Mouse (Mus musculus) urinary bladder, postnatal 10 days (tissue): Measurements from ENCODE around the gene Dusp1.

Experiments used
- DNase-seq: peaks from one replicate; pipeline ENCODE4 v3.0.0; 2022; ENCODE audit warnings: low spot score

The Dusp1 gene

GRCm38 (mm10) chr17:26560526-26561289 is 1.2 kb downstream of the Dusp1 start:
- no peak for DNase-seq

GRCm38 (mm10) chr17:26553033-26553432 is 8.9 kb downstream of the Dusp1 start:
- DNase-seq: no peak

DNA sequence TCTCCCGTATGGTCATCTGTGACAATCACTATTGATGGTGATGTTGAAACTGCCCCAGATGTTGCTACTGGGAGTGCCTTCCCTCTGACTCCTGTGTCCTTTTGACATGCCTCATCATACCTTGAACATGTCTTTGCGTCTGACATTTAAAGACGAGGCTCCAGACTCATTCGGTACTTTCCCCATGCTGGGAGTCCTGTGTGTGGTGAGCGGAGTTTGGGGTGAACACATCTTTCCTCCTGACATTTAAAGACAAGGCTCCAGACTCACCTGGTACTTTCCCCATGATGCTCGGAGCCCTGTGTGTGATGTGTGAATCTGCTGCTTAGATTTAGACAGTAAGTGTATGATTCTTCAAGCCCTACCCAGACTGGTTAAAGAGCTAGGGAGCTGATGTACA is 10.8 kb downstream of the Dusp1 start:
- DNase-seq: no peak

DNA sequence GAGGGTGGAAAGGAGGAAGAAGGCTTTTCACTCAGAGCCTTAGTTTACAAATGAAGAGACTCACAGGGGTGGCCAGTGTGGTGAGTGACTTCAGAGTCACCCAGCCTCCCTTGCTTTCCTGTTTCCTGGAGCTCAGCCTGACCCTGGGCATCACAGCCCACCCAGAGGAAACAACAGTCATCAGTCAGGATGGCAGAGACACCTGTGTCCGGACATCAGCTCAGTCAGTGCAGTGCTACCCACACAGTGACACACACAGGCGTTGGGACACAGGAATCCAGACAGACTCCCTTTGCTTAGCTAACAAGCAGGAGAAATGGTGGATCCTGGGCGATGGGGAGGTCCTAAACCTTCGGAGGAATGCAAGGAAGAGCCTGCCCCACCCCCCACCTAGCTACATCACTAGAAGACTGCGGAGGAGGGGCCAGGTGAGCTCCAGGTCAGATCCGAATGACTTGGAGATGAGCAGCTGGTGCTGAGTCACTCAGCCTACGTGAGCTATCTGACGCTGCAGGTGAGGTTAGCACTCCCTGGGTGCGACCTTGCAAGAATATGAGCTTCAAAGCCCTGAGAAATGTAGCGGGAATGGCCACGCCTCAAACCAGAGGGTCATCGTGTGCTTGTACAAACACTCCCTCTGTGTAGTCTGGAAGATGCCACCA is 12.6 kb downstream of the Dusp1 start:
- no peak for DNase-seq

DNA sequence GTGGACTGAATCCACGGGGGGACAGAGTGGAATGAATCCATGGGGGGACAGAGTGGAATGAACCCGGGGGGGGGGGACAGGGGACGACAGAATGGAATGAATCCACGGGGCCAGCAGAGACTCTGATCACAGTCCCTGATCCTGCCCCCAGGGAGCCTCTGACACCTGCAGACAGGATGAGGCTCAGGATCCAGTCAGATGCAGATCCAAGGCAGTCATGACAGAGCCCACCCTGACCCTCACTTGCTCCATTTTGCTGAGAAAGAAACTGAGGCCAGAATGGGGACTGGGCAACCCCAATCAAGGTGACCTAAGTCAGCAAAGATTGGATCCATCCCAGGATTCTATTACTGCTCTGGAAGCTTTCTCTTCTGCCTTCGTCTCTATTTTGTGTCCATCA is 13.4 kb downstream of the Dusp1 start:
- no peak for DNase-seq

GRCm38 (mm10) chr17:26547771-26548170 is 14.2 kb downstream of the Dusp1 start:
- DNase-seq: no peak

DNA sequence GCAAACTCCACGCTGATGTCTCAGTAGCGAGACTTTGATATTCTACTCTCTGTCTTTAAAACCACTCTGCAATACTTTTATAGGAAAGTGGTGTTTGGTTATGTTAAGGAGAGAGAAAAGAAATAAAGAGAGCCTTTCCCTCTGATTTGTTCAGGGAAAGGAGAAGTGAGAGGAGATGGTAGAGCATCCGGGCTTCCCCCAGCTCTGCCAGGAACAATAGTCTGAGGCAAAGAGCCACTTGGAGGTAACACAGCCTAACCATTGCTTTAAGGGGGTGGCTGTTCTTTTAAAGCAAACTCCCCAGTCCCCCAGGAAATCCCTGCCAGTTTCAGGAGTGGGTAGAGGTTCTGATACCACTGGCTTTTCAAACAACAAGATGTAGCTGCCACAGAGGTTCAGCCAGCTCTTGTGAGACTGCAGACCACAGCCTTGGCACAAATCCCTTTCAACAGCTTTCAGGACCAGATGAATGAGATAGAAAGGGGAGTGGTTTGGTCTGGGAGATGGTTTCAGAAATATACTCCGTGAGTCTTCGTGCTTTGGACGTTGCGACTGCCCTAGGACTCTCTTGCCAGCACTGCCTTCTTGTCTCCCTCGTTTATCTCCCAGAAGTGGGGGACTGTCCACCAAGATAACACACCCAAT is 17.5 kb downstream of the Dusp1 start:
- DNase-seq: no peak

GRCm38 (mm10) chr17:26540083-26540482 is 21.8 kb downstream of the Dusp1 start:
- no peak for DNase-seq

DNA sequence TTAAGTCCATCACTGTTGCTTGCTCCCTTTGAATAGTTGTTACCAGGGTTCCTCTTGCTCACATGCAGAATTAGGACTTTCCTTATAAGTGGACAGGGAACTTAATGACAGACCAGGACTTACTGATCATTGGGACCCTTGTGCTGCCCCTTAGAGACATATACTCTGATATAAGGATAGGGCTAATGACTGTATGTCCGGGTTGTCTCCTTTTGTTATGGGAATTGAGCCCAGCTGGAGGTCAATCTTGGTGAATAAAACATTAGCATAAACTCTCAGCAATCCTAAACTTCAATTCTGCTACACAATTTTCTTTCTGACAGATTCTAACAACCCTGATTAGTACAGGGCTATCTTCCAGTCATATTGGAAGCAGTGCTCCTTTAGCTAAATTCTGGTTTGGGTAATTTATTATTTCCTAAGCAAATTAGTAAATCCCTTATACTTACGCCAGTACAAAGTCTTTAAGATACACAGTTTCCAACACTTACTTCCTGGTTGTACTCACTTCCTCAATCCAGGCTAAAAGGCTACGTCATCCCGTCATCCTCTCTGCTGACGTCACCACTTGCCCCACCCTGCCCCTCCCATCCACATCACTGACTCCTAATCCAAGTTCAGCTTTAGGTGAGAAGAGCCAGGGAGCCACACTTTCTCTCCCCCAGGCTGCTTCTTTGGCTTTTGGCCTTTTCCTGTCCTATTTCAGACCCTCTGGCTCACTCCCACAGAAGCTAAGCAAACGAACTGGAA is 24.0 kb downstream of the Dusp1 start:
- no peak for DNase-seq

- DNase-seq: no peak
Observed at GRCm38 (mm10) chr17:26535251-26536136, 26.4 kb downstream of the Dusp1 start.

GRCm38 (mm10) chr17:26534695-26535094 is 27.2 kb downstream of the Dusp1 start:
- DNase-seq: no peak

GRCm38 (mm10) chr17:26533871-26534372 is 28.0 kb downstream of the Dusp1 start:
- no peak for DNase-seq

DNA sequence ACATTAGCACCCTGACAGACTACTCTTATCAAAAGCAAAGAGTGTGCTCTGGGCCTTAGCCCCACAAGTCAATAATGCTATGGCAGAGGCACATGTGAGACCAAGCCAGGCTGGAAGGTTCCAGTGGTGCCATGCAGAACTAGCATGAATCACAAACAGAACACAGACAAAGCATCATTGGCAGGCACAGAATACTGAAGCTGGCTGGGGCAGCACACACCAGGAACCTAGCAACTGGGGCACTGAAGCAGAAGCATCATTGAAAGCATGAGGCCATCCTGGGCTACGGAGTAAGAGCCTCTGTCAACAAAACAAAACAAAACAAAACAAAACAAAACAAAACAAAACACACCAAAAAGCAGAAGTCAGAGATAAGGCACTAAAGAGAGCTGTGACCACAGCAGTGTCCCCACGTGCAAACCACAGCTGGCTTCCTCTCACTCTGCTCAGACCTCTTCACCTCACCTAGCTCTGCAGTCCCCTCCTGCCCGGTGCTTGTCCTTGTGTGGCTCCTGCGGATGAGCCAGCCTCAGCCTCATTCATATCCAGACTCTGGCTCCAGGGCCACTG is 29.4 kb downstream of the Dusp1 start:
- no peak for DNase-seq

DNA sequence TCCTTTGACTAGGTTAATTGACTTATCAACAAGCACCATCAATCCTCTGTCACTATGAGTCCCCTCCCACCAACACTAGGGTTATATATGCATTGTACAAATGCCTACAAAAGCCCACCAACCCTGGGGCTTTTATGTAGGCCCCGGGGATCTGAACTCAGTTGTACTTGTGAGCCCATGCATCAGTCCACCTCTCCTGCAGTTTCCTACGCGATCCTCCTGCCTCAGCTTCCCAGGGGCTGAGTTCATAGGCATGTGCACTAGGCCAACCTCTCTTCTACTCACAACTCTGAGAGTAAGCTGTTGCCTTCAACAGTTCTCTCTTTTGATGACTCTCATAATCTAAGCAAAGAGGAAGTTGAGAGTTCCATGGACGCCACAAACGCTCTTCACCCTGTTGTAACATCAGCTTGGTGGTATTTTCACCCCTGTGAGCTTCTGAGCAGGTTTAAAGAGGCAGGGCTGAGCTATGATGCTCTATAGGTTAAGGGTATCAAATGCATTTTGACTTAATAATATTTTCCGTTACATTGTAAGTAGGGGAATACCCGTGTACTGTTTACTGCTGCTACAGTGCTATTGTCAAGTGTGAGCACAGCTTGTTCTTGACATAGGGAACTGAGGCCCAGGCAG is 30.4 kb downstream of the Dusp1 start:
- DNase-seq: no peak

DNA sequence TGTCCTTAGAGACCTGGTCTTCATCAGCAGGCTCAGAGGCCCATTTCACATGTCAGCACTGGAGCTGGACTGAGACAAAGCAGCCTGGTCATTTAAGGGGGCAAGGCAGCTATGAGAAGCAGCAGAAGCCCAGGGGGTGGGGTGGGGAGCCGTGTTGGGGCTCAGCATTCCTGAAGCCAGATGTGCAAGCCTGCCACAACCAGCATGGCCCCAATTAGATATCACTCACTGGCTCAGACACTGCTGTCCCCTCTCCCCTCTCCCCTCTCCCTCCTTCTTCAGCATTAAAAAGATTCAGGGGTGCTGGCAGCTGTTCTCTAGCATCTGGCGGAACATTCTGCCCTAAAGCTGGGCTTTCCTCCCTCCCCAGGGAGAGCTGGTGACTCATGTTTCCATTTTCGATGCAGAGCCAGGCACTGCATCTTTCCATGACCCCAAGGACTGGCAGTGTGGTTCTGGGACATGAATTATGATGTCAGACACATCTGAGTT is 31.3 kb downstream of the Dusp1 start:
- no peak for DNase-seq

DNA sequence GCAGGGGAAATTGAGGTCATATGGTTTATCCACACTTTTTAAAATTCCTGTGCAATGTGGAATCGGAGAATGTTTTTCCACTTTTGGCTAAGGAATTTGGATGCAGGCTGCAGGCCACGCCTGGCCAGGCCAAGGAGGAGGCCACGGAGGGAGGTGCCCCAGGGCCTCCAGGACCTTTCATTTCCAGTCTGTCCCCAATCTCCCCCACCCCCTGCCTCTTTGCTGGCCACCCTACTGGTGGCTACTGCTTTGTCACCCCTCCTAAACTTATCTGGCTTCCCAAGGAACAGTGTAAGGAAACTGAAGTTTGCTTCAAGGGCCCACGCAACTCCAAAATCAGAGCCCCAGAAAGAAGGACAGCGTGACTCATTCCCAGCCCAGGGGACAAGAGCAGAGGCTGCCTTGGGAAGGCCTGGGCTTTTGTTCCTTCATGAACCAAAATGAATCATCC is 32.1 kb downstream of the Dusp1 start:
- DNase-seq: no peak

- no peak for DNase-seq
Observed at GRCm38 (mm10) chr17:26528751-26529150, 33.2 kb downstream of the Dusp1 start.

DNA sequence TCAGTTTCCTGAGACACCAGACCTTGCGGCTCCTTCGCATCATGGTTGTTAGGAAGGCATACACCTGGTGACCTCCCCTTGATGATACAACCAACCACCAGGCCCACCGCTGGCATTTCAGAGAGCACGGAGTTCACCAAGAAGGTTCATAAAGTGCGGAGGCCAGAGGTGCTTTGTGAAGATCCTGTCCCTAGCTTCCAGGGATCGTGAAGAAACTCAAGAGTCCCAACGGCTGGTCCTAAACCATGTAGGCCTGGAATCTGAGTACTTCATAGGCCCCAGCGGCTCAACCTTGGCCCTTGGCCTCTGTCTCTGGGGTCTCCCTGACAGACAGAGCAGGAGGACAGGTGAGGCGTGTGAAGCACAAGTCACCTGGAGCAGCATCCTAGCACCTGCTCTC is 34.6 kb downstream of the Dusp1 start:
- no peak for DNase-seq

GRCm38 (mm10) chr17:26525316-26525715 is 36.6 kb downstream of the Dusp1 start:
- no peak for DNase-seq

- DNase-seq: no peak
Observed at GRCm38 (mm10) chr17:26524801-26525200, 37.1 kb downstream of the Dusp1 start.
